Mouse (Mus musculus) lung, adult 2 months (tissue): ENCODE measurements around the gene Nek5.

Source experiments
- CTCF ChIP-seq: fragments of 200-500 bp; IDR thresholded peaks from 2 replicates; pipeline ENCODE4 v1.5.1; 2011; ENCODE audit warnings: mild to moderate bottlenecking, low read length, control low read depth; ENCODE audit not compliant: insufficient read depth
- POLR2A ChIP-seq: fragments of 200-500 bp; IDR thresholded peaks from 2 replicates; pipeline ENCODE4 v1.6.1; 2011; ENCODE audit warnings: low read depth, mild to moderate bottlenecking, control low read depth, low read length, borderline replicate concordance; ENCODE audit errors: extremely low read depth

DNA sequence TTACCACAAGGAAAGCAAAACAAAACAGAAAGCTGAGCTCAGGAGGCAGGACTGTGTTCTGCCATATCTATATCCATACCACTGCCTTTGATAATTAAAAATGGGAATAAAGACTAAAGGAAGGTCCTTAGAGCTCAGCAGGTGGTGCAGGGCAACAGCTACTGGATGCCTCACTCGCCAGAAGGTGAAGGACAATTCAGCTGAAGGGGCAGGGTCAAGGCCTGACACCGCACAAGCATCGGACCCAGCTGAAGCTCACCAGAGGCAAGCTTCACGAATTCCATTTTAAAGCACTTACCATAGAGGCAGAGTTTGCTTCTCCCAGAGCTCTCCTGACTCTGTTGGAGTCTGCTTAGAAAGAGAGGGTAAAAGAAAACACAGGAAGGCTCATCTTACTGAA, 17.7 kb upstream of the Nek5 start:
- TF ChIP-seq CTCF (no peak), POLR2A (no peak)
